Mouse (Mus musculus): ENCODE measurements around the gene Cd248. TPM values are rescaled to one million over a fixed set of nuclear protein-coding genes. Genes with fewer than 3 reads are reported as not detected.

Gene Cd248
- polyA plus RNA-seq, 1 experiment from 2014 or later = 43.1 TPM

DNA sequence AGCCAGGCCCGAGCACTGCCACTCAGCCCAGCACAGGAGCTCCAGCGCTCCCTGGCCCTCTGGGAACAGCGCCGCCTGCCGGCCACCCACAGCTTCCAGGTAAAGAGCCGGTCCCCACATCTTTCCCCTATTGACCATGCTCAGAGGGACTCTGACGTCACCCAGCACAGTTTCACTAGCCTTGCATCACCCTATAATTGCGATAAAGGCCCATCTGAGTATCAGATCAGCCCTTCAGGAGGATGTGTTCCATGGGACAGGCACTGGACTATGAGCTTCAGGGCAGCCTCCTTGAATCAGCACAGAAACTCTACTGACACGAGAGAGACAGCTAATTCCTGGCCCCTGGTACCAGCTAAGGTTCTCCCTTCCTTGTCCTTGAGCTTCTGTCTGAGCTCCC, 14.0 kb upstream of the Cd248 start:
- no peak overlapping the region for H3K4me2 ChIP-seq (ENCODE audit: low read depth, low read length)
- H3K4me1 ChIP-seq (ENCODE audit: control insufficient read depth, insufficient read depth, low read length) = peaks cover 12% of the 10 kb centered on the region
- peaks cover 23% of the 10 kb centered on the region for H3K27me3 ChIP-seq (ENCODE audit: control insufficient read depth, insufficient read depth, low read length)
- no peaks in the 10 kb centered on the region for H3K9me3 ChIP-seq (replicated peaks; ENCODE audit: control insufficient read depth, low read length)
- no peaks in the 10 kb centered on the region; the same call in 1 of the 2 replicates for H3K36me3 ChIP-seq (replicated peaks; ENCODE audit: control insufficient read depth, insufficient read depth, low read depth, low read length)
- 22% methylated on average over 9 of the region's 9 CpGs for WGBS
- no peak overlapping the region for H3K4me3 ChIP-seq (ENCODE audit: low read depth, low read length)
- no peak overlapping the region for H3K9ac ChIP-seq (replicated peaks; ENCODE audit: low read length)
- ATAC-seq (replicated peaks; ENCODE audit: insufficient number of reproducible peaks, low FRiP score, low TSS enrichment, low read depth) (no peak), DNase-seq (ENCODE audit: low spot score) (peak; percentile 73)
- H3K27ac ChIP-seq (replicated peaks; ENCODE audit: low read depth, low read length) = no peak overlapping the region

DNA sequence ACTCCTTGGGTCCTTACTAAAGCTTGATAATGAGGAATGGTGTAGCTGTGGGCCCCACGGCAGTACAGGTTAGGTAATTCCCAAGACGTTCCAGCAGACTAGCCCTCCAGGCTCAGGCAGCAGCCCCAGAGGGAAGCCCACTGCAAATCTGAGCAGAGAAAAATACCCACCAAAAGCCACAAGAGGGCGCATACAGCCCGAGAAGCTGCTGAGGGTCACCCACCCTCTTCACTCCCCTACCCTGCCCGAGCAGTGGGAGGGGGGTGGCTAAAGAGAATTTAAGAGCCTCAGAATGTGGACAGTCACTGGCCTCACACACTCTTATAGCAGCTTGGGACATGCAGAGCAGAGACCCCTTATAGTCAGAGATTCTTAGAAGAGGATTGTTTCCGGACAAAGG, 11.6 kb upstream of the Cd248 start:
- H3K4me3 ChIP-seq (ENCODE audit: low read depth, low read length) = no peak overlapping the region
- no peak overlapping the region for H3K4me2 ChIP-seq (ENCODE audit: low read depth, low read length)
- no peak; the same call in 1 of the 2 replicates for ATAC-seq (replicated peaks; ENCODE audit: insufficient number of reproducible peaks, low FRiP score, low TSS enrichment, low read depth)
- no peaks in the 10 kb centered on the region for H3K36me3 ChIP-seq (replicated peaks; ENCODE audit: control insufficient read depth, insufficient read depth, low read depth, low read length)
- no peak overlapping the region for H3K27ac ChIP-seq (replicated peaks; ENCODE audit: low read depth, low read length)
- 10% methylated on average over 6 of the region's 6 CpGs for WGBS
- H3K9me3 ChIP-seq (replicated peaks; ENCODE audit: control insufficient read depth, low read length) = no peaks in the 10 kb centered on the region
- peak overlapping the region; percentile 15; the same call in 1 of the 2 replicates for H3K9ac ChIP-seq (replicated peaks; ENCODE audit: low read length)
- H3K4me1 ChIP-seq (ENCODE audit: control insufficient read depth, insufficient read depth, low read length) = peaks cover 22% of the 10 kb centered on the region
- H3K27me3 ChIP-seq (ENCODE audit: control insufficient read depth, insufficient read depth, low read length) = peaks cover 23% of the 10 kb centered on the region
- peak; percentile 89 for DNase-seq (ENCODE audit: low spot score)

DNA sequence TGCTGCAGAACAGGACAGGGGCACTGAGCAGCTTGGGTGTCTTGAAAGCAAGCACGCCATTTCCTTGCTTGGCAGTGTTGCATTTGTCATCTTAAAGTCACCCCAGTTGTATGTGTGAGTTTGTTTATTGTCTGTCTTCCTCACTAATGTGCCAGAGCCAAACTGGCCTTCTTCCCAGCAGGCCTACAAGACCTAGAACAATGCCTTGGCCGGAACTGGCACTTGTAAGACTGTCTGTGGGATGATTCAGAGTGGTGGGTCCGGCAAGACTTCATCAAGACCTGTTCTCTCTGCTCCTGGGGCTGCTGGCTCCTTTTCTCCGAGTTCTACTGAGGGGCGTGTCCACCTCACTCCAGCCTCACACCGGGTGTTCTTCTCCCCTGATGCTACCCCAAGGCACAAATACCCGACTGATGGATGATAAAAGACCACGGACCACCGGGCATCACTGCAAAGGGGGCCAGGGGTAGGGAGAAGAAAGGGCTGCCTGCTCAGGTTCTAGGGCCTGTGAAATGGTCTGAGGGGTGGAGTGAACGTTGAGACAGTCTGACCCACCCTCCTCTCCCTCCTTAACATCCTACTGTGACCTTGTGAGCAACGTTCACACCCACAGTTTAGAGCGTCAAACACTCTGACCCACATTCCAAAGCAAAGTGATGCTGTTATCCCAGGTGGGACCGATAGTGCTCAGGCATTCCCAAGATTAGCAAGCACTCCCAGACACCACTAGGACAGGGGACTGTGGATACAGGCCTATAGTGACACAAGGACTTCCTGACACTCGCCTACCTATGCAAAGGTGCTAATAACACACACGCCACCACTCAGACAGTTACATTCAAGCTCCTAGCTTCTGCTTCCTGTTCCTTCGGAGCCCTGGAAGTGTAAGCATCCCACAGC, 9.8 kb upstream of the Cd248 start:
- Histone ChIP-seq H3K4me1 (ENCODE audit: control insufficient read depth, insufficient read depth, low read length) (peaks cover 22% of the 10 kb centered on the region), H3K4me3 (ENCODE audit: low read depth, low read length) (no peak overlapping the region), H3K9ac (replicated peaks; ENCODE audit: low read length) (no peak overlapping the region), H3K9me3 (replicated peaks; ENCODE audit: control insufficient read depth, low read length) (no peaks in the 10 kb centered on the region), H3K4me2 (ENCODE audit: low read depth, low read length) (no peak overlapping the region), H3K27me3 (ENCODE audit: control insufficient read depth, insufficient read depth, low read length) (peaks cover 6% of the 10 kb centered on the region; the same call in 1 of the 2 replicates), H3K36me3 (replicated peaks; ENCODE audit: control insufficient read depth, insufficient read depth, low read depth, low read length) (no peaks in the 10 kb centered on the region), H3K27ac (replicated peaks; ENCODE audit: low read depth, low read length) (no peak overlapping the region; the same call in 1 of the 2 replicates)
- no peak for DNase-seq (ENCODE audit: low spot score)
- 23% methylated on average over 16 of the region's 16 CpGs for WGBS
- ATAC-seq (replicated peaks; ENCODE audit: insufficient number of reproducible peaks, low FRiP score, low TSS enrichment, low read depth) = no peak

DNA sequence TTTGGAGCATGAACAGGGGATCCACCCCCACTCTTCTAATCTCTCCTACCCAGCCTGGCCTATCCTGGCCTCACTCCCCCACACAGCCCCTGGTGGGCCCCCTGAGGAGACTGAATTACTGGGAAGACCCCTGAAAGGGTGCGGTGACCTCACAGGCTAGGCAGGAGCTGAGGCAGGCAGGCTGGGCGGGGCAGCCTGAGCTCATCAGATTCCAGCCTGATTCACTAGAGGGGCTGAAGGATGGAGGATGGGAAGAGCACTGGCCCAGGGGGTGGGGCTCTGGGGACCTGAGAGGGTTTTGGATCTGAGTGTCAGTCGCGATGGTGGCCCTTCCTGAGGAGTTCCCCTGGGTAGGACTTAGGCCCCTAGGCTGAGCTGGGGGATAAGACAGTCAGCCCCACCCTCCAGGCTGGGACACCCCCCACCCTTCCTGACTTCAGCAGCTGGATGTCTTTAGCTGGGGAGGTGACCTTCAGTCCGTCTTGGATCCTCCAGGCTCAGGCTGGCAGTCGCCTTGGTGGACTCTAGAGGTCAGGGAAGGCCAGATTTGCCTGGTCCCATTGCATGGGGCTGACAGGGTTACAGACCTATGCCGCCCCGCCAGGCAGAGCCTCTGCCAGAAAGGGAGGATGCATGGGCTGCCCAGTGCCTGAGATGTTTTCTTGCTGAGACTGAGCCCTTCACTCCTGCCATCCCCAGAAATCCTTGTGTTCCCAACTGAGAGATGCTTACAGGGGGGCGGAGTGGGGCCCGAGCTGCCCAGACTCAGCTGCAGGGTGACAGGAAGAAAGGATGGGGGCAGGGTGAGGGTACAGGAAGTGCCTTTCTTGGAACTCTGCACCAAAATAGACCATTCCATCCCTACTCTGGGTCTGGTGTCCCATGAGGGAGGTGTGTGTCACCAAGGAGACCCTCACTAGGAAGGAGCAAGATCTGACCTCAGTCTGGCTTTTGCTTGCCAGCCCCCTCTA, 8.8 kb upstream of the Cd248 start:
- H3K27me3 ChIP-seq (ENCODE audit: control insufficient read depth, insufficient read depth, low read length) = no peaks in the 10 kb centered on the region
- ATAC-seq (replicated peaks; ENCODE audit: insufficient number of reproducible peaks, low FRiP score, low TSS enrichment, low read depth) (peak; percentile 14), DNase-seq (ENCODE audit: low spot score) (peak; percentile 49)
- H3K4me3 ChIP-seq (ENCODE audit: low read depth, low read length) = no peak overlapping the region
- peaks cover 22% of the 10 kb centered on the region for H3K4me1 ChIP-seq (ENCODE audit: control insufficient read depth, insufficient read depth, low read length)
- H3K4me2 ChIP-seq (ENCODE audit: low read depth, low read length) = no peak overlapping the region
- no peaks in the 10 kb centered on the region for H3K36me3 ChIP-seq (replicated peaks; ENCODE audit: control insufficient read depth, insufficient read depth, low read depth, low read length)
- H3K9me3 ChIP-seq (replicated peaks; ENCODE audit: control insufficient read depth, low read length) = no peaks in the 10 kb centered on the region
- H3K9ac ChIP-seq (replicated peaks; ENCODE audit: low read length) = peak overlapping the region; percentile 15; the same call in 1 of the 2 replicates
- H3K27ac ChIP-seq (replicated peaks; ENCODE audit: low read depth, low read length) = peak overlapping the region; percentile 39; the same call in 1 of the 2 replicates
- WGBS = 12% methylated on average over 10 of the region's 10 CpGs

DNA sequence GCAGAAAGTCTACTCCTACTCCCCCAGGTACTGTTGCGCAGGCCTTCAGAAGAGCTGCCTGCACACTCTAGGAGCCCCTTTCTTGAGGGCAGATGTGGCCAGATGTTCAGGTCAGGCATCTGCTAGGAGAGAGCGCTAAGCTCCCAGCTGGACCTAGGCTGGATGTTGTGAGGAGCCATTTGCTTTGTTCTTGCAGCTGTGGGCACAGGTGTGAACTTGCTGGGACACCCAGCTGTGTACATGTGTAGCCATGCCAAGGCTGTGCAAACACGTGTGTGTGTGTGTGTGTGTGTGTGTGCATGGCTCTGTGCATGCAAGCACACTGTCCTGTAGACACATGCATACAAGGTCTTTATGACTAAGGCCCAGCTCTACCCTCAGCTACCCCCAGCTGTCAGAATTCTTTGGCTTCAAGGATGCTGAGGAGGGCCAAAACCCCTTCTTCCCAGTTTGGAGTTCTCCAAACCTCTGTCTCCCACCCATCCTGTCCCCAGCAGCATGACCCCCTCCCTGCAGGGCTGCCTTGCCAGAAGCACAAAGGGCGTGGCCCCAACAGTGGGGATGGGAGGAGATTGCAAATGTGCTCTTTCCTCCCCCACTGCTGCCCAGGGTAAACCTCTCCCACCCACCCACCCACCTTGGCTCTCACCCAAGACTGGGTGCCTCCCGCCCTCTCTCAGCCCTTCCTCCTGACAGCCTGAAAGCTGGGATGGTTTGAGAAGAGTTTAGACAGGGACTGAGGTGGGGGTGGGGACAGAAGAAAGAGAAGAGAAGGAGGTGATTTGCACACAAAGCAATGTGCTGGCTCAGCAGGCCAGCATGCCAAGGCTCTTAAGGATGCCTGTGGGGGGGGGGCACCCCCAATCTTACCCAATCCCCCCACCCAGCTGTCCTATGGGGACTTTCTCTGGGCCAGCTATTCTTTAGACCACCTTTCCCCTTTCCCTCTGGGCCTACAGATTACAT, 7.2 kb upstream of the Cd248 start:
- Histone ChIP-seq H3K27ac (replicated peaks; ENCODE audit: low read depth, low read length) (0 out of 2 replicates have a peak overlapping the region, but pooled peaks have one; percentile 16), H3K4me1 (ENCODE audit: control insufficient read depth, insufficient read depth, low read length) (peaks cover 22% of the 10 kb centered on the region)

DNA sequence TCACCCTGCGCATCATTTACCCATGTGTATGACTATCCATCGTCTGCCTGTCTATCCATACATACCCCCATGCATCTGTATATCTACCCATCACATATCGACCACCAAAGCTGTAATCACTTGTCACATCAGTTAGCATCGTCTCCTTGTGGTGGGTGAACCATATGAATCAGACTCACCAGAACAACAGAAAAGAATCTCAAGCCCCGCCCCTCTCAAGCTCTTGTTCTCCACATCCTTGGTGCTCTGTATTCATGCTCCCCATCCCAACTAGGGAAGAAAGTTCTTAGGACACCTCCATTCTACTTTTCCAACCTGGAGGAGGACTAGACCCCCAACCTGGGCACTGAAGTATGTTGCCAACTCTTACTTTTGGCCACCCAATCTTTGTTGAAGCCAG, 5.8 kb upstream of the Cd248 start:
- no peak overlapping the region for H3K27ac ChIP-seq (replicated peaks; ENCODE audit: low read depth, low read length)
- DNase-seq (ENCODE audit: low spot score) (no peak), ATAC-seq (replicated peaks; ENCODE audit: insufficient number of reproducible peaks, low FRiP score, low TSS enrichment, low read depth) (no peak)
- peaks cover 22% of the 10 kb centered on the region for H3K4me1 ChIP-seq (ENCODE audit: control insufficient read depth, insufficient read depth, low read length)
- no peaks in the 10 kb centered on the region for H3K36me3 ChIP-seq (replicated peaks; ENCODE audit: control insufficient read depth, insufficient read depth, low read depth, low read length)
- H3K27me3 ChIP-seq (ENCODE audit: control insufficient read depth, insufficient read depth, low read length) = no peaks in the 10 kb centered on the region
- H3K4me2 ChIP-seq (ENCODE audit: low read depth, low read length) = no peak overlapping the region
- H3K4me3 ChIP-seq (ENCODE audit: low read depth, low read length) = no peak overlapping the region
- whole genome bisulfite sequencing = 87% methylated on average over 5 of the region's 5 CpGs
- H3K9ac ChIP-seq (replicated peaks; ENCODE audit: low read length) = no peak overlapping the region
- no peaks in the 10 kb centered on the region for H3K9me3 ChIP-seq (replicated peaks; ENCODE audit: control insufficient read depth, low read length)

More for the DNA sequence above, 7.2 kb upstream of the Cd248 start:
- ATAC-seq (replicated peaks; ENCODE audit: insufficient number of reproducible peaks, low FRiP score, low TSS enrichment, low read depth) (no peak), DNase-seq (ENCODE audit: low spot score) (no peak)
- 45% methylated on average over 5 of the region's 5 CpGs for WGBS
- Histone ChIP-seq H3K27me3 (ENCODE audit: control insufficient read depth, insufficient read depth, low read length) (no peaks in the 10 kb centered on the region), H3K4me3 (ENCODE audit: low read depth, low read length) (no peak overlapping the region), H3K36me3 (replicated peaks; ENCODE audit: control insufficient read depth, insufficient read depth, low read depth, low read length) (no peaks in the 10 kb centered on the region), H3K4me2 (ENCODE audit: low read depth, low read length) (no peak overlapping the region), H3K9me3 (replicated peaks; ENCODE audit: control insufficient read depth, low read length) (no peaks in the 10 kb centered on the region), H3K9ac (replicated peaks; ENCODE audit: low read length) (no peak overlapping the region)

DNA sequence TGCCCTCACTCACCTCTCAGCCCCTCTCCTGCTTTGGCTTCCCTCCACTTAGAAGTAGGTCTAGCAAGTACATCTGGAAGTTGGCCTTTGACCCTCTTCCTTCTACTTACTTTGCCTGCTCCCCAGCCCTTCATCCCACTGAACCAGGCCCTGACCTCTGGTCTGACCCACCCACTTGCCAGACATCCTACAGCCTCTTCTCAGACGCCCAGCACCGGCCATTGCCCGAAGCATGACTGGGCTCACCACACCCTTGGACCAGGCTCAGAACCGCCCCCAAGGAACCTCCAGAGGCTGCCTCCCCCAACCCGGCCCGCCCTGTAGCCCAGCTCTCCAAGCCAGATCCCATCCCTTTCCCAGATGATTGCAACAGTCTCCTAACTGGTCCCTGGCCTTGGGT, 5.4 kb upstream of the Cd248 start:
- DNase-seq (ENCODE audit: low spot score) (no peak), ATAC-seq (replicated peaks; ENCODE audit: insufficient number of reproducible peaks, low FRiP score, low TSS enrichment, low read depth) (no peak)
- H3K4me2 ChIP-seq (ENCODE audit: low read depth, low read length) = no peak overlapping the region
- H3K9me3 ChIP-seq (replicated peaks; ENCODE audit: control insufficient read depth, low read length) = no peaks in the 10 kb centered on the region
- no peak overlapping the region for H3K4me3 ChIP-seq (ENCODE audit: low read depth, low read length)
- WGBS = 47% methylated on average over 6 of the region's 6 CpGs
- H3K4me1 ChIP-seq (ENCODE audit: control insufficient read depth, insufficient read depth, low read length) = peaks cover 22% of the 10 kb centered on the region
- H3K9ac ChIP-seq (replicated peaks; ENCODE audit: low read length) = no peak overlapping the region
- H3K27ac ChIP-seq (replicated peaks; ENCODE audit: low read depth, low read length) = no peak overlapping the region
- H3K36me3 ChIP-seq (replicated peaks; ENCODE audit: control insufficient read depth, insufficient read depth, low read depth, low read length) = no peaks in the 10 kb centered on the region
- no peaks in the 10 kb centered on the region for H3K27me3 ChIP-seq (ENCODE audit: control insufficient read depth, insufficient read depth, low read length)

All from embryonic facial prominence, embryonic 11.5 days (tissue).